Mouse (Mus musculus): ENCODE data around the gene Fgfr1op. TPM values are rescaled to one million over a fixed set of nuclear protein-coding genes. Genes with fewer than 3 reads are reported as not detected.

Gene Fgfr1op
- polyA plus RNA-seq, 1 experiment from 2014 or later: 35.7 TPM

Other genes with a start within 250 kb of the Fgfr1op start
- 0.65 and 0.66 TPM in 2 replicates for gene Tagap, start 239.5 kb upstream of the Fgfr1op start, polyA plus RNA-seq (2015; fragmentation: Nextera tagmentation; extraction: Ambion mirVana)
- 48.7 and 57.8 TPM in 2 replicates for gene Rsph3a, start 219.9 kb upstream of the Fgfr1op start, polyA plus RNA-seq (2015; fragmentation: Nextera tagmentation; extraction: Ambion mirVana)
- 0.21 and 0.27 TPM in 2 replicates for gene Gm49673, start 17.7 kb upstream of the Fgfr1op start, polyA plus RNA-seq (2015; fragmentation: Nextera tagmentation; extraction: Ambion mirVana)
- gene Rnaset2a, start 17.4 kb upstream of the Fgfr1op start, polyA plus RNA-seq (2015; fragmentation: Nextera tagmentation; extraction: Ambion mirVana): 21.9 and 24.8 TPM in 2 replicates
- not detected in 2 replicates for gene Ccr6, start 70.5 kb downstream of the Fgfr1op start, polyA plus RNA-seq (2015; fragmentation: Nextera tagmentation; extraction: Ambion mirVana)
- gene Mpc1, start 117.4 kb downstream of the Fgfr1op start, polyA plus RNA-seq (2015; fragmentation: Nextera tagmentation; extraction: Ambion mirVana): 150 and 154 TPM in 2 replicates
- gene Sft2d1, start 145.6 kb downstream of the Fgfr1op start, polyA plus RNA-seq (2015; fragmentation: Nextera tagmentation; extraction: Ambion mirVana): 58.9 and 67.8 TPM in 2 replicates
- gene Prr18, start 172.0 kb downstream of the Fgfr1op start, polyA plus RNA-seq (2015; fragmentation: Nextera tagmentation; extraction: Ambion mirVana): 0.45 and 0.52 TPM in 2 replicates
- 0.81 and 1.4 TPM in 2 replicates for gene T2, start 190.5 kb downstream of the Fgfr1op start, polyA plus RNA-seq (2015; fragmentation: Nextera tagmentation; extraction: Ambion mirVana)